Mouse (Mus musculus): Measurements from ENCODE around the gene Gm47955. TPM values are rescaled to one million over a fixed set of nuclear protein-coding genes. Genes with fewer than 3 reads are reported as not detected.

Gene Gm47955
- polyA plus RNA-seq, 1 experiment from 2014 or later: not detected

DNA sequence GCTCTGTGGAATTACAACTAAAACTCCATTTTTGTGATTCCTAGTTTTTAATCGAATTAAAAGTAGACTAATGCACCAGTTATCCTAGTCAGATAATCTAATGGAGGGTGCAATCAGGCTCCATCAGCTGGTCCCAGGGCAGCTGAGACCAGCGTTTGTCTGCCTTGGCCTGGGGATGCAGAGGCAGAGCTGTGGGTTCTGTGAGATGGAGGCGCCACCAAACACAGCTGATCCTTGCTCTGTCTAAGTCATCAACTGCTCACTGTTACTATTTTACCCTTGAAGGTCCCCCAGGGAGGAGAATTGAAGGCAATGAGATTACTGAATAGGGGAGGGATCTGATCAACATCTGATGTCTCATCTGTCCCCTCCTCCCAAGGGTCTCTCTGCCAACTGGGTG is 6.3 kb downstream of the Gm47955 start:
- Histone ChIP-seq H3K9ac (no peak overlapping the region), H3K4me3 (no peak overlapping the region), H3K36me3 (no peaks in the 10 kb centered on the region), H3K4me2 (no peak overlapping the region), H3K27me3 (replicated peaks) (no peaks in the 10 kb centered on the region), H3K27ac (ENCODE audit: poor library complexity, severe bottlenecking) (no peak overlapping the region), H3K9me3 (replicated peaks) (no peaks in the 10 kb centered on the region), H3K4me1 (replicated peaks) (peaks cover 2% of the 10 kb centered on the region)
- no peak for ATAC-seq (ENCODE audit: insufficient number of reproducible peaks, low FRiP score)
- WGBS: 61% methylated on average over 3 of the region's 3 CpGs

DNA sequence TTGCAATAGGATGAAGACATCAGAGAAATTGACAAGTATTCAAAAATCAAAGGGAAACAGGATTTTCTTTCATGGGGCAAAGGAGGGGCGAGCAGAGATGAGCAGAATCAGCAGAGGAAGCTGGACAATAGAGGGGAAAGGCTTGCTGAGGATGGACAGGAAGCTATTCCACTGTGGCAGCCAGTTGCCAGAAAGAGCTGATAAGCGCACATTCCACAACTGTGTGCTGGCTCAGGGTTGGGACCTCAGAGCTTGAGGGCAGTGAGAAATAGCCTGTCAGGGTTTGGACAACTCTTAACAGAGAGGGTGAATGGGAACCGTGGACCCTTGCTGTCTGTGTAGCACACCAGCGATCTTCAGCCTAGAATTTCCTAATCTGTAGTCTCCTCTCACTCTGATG is 12.0 kb downstream of the Gm47955 start:
- Histone ChIP-seq H3K4me2 (peak overlapping the region; percentile 34), H3K4me1 (replicated peaks) (peaks cover 40% of the 10 kb centered on the region), H3K27ac (ENCODE audit: poor library complexity, severe bottlenecking) (peak overlapping the region; percentile 79), H3K4me3 (no peak overlapping the region), H3K27me3 (replicated peaks) (no peaks in the 10 kb centered on the region), H3K9ac (no peak overlapping the region), H3K9me3 (replicated peaks) (no peaks in the 10 kb centered on the region), H3K36me3 (no peaks in the 10 kb centered on the region)
- WGBS: 7% methylated on average over 4 of the region's 4 CpGs
- peak; percentile 81 for ATAC-seq (ENCODE audit: insufficient number of reproducible peaks, low FRiP score)

GRCm38 (mm10) chr1:82973244-82973643 is 13.2 kb downstream of the Gm47955 start:
- ATAC-seq (ENCODE audit: insufficient number of reproducible peaks, low FRiP score): no peak

GRCm38 (mm10) chr1:82973901-82974300 is 13.8 kb downstream of the Gm47955 start:
- Histone ChIP-seq H3K4me2 (peak overlapping the region; percentile 26; the same call in 1 of the 2 replicates), H3K27me3 (replicated peaks) (no peaks in the 10 kb centered on the region), H3K27ac (ENCODE audit: poor library complexity, severe bottlenecking) (peak overlapping the region; percentile 66), H3K9ac (no peak overlapping the region; the same call in 1 of the 2 replicates), H3K4me3 (no peak overlapping the region), H3K36me3 (no peaks in the 10 kb centered on the region), H3K4me1 (replicated peaks) (peaks cover 40% of the 10 kb centered on the region), H3K9me3 (replicated peaks) (no peaks in the 10 kb centered on the region)
- ATAC-seq (ENCODE audit: insufficient number of reproducible peaks, low FRiP score): peak; percentile 22; the same call in 1 of the 2 replicates
- WGBS: 32% methylated on average over 6 of the region's 6 CpGs

More at GRCm38 (mm10) chr1:82973244-82973643, 13.2 kb downstream of the Gm47955 start:
- WGBS: 64% methylated on average over 1 of the region's 1 CpGs
- Histone ChIP-seq H3K4me3 (no peak overlapping the region), H3K27ac (ENCODE audit: poor library complexity, severe bottlenecking) (peak overlapping the region; percentile 66; the same call in 1 of the 2 replicates), H3K36me3 (no peaks in the 10 kb centered on the region), H3K9ac (no peak overlapping the region), H3K27me3 (replicated peaks) (no peaks in the 10 kb centered on the region), H3K9me3 (replicated peaks) (no peaks in the 10 kb centered on the region), H3K4me2 (no peak overlapping the region), H3K4me1 (replicated peaks) (peaks cover 40% of the 10 kb centered on the region)

DNA sequence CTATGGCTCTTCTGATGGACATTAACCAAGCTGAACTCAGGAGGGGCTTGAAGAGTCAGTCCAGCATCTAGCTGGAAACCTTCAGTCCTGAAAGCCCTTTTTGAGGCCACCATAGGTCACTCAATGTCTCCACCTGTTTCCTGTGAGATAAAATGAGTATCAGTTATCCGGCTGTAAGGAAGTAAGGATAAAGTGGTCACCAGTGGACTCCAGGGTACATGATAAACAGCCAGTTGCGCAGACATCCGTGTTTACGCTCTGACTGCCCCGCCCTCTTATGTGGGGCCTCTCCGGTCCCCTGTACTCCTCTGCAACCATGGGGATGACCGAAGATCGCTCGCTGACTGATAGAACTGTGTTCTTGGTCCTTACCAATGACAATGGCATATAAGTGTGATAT is 14.3 kb downstream of the Gm47955 start:
- H3K9me3 ChIP-seq (replicated peaks): no peaks in the 10 kb centered on the region

DNA sequence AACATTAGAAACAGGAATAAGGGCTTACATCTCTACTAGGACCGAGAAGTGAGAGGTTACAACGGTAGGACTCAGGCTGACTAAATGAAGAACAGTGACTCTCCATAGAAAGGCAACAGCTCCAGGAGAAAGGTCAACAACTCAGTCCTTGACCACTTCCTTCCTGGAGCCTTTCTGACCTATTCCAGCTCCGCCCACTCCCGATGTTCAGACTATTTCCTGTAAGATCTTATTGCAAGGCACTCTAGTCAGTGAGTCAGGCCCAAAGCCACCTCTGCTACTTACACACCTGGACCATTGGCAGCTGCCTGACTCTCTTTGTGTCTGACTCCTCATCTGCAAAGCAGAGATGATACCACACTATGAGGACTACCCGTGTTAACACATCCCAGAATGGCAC is 15.7 kb downstream of the Gm47955 start:
- ATAC-seq (ENCODE audit: insufficient number of reproducible peaks, low FRiP score): no peak
- Histone ChIP-seq H3K27me3 (replicated peaks) (no peaks in the 10 kb centered on the region), H3K9ac (no peak overlapping the region), H3K4me1 (replicated peaks) (peaks cover 40% of the 10 kb centered on the region), H3K4me3 (no peak overlapping the region), H3K4me2 (no peak overlapping the region), H3K36me3 (no peaks in the 10 kb centered on the region), H3K27ac (ENCODE audit: poor library complexity, severe bottlenecking) (no peak overlapping the region), H3K9me3 (replicated peaks) (no peaks in the 10 kb centered on the region)
- 66% methylated on average over 5 of the region's 5 CpGs for WGBS

More for the DNA sequence above, 14.3 kb downstream of the Gm47955 start:
- Histone ChIP-seq H3K4me2 (peak overlapping the region; percentile 26; the same call in 1 of the 2 replicates), H3K4me3 (no peak overlapping the region), H3K36me3 (no peaks in the 10 kb centered on the region), H3K4me1 (replicated peaks) (peaks cover 40% of the 10 kb centered on the region), H3K9ac (no peak overlapping the region), H3K27me3 (replicated peaks) (no peaks in the 10 kb centered on the region), H3K27ac (ENCODE audit: poor library complexity, severe bottlenecking) (peak overlapping the region; percentile 66)
- WGBS: 55% methylated on average over 9 of the region's 9 CpGs
- peak; percentile 90 for ATAC-seq (ENCODE audit: insufficient number of reproducible peaks, low FRiP score)

DNA sequence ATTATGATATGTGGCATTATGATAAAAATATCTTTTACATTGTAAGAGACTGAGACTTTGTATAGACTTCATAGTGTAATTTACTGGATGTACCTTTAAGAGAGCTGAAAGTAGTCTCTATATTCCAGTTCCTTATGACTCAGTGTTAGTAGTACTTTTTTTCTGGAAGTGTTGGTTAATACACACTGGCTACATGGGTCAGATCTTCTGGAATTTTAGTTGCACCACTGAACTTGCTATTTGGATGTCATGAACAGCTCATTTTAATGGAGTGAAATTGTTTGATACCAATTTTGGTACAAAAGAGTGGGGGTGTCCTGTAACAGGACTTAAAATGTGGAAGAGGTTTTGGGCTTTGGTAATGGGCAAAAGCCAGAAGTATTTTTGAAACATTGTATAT is 17.8 kb downstream of the Gm47955 start:
- no peak for ATAC-seq (ENCODE audit: insufficient number of reproducible peaks, low FRiP score)
- no peak overlapping the region for H3K9ac ChIP-seq
- no peaks in the 10 kb centered on the region for H3K36me3 ChIP-seq
- no peak overlapping the region for H3K4me2 ChIP-seq
- no peak overlapping the region for H3K27ac ChIP-seq (ENCODE audit: poor library complexity, severe bottlenecking)
- H3K4me1 ChIP-seq (replicated peaks): peaks cover 24% of the 10 kb centered on the region
- H3K27me3 ChIP-seq (replicated peaks): no peaks in the 10 kb centered on the region
- no peaks in the 10 kb centered on the region for H3K9me3 ChIP-seq (replicated peaks)
- H3K4me3 ChIP-seq: no peak overlapping the region

DNA sequence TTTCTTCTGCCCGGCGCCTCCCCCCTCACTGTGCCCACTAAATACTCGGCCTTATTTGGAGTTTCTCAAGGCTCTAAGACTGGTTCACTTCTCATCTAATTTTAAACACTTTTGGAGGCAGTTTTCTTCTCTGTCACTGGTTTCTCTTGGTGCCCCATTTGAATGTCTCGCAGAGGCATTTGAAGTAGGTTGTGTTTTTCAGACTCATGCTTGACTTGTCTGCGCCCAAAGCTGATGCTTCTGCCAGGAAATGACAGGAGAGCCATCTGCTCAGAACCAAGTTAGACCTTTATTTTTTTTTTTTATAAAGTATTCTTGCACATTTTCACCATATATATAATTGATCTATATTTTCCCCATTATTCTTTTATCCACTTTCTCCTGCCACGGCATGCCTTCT is 26.7 kb downstream of the Gm47955 start:
- Histone ChIP-seq H3K4me2 (no peak overlapping the region), H3K36me3 (no peaks in the 10 kb centered on the region), H3K27ac (ENCODE audit: poor library complexity, severe bottlenecking) (no peak overlapping the region), H3K9ac (no peak overlapping the region), H3K27me3 (replicated peaks) (no peaks in the 10 kb centered on the region), H3K4me1 (replicated peaks) (peaks cover 4% of the 10 kb centered on the region; the same call in 1 of the 2 replicates), H3K4me3 (no peak overlapping the region), H3K9me3 (replicated peaks) (peaks cover 8% of the 10 kb centered on the region)
- 81% methylated on average over 6 of the region's 6 CpGs for WGBS
- no peak for ATAC-seq (ENCODE audit: insufficient number of reproducible peaks, low FRiP score)

DNA sequence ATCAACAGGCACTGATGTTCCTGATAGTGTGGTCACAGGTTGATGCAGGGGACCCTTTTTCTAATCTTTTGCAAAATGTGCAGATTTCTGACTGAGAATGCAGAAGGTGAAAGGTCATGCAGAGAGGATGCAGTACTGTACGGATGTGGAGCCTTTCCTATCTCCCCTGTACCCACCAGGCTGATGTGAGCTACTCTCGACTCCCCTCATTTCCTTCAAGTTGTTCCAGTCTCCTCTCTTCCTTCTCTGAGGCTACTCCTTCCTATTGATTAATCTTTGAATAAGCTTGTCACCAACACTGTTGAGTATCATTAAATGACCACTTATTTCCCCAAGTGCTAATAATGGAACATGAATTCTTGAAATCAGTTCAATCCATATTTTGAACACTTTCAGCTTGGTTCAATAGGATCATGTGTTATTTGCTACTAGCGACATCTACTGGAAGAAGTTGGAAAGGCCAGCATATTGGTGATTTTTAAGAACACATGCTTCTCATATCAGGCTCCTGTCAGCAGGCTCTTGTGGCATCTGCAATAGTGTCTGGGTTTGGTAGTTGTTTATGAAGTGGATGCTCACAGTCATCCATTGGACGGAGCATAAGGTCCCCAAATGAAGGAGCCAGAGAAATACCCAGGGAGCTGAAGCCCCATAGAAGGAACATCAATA is 27.6 kb downstream of the Gm47955 start:
- H3K36me3 ChIP-seq: no peaks in the 10 kb centered on the region
- ATAC-seq (ENCODE audit: insufficient number of reproducible peaks, low FRiP score): 0 out of 2 replicates have a peak, but pooled peaks have one; percentile 11
- H3K4me3 ChIP-seq: no peak overlapping the region
- 22% methylated on average over 4 of the region's 4 CpGs for WGBS
- no peak overlapping the region for H3K4me2 ChIP-seq
- peaks cover 8% of the 10 kb centered on the region for H3K9me3 ChIP-seq (replicated peaks)
- H3K27ac ChIP-seq (ENCODE audit: poor library complexity, severe bottlenecking): no peak overlapping the region
- no peak overlapping the region for H3K9ac ChIP-seq
- no peaks in the 10 kb centered on the region for H3K27me3 ChIP-seq (replicated peaks)
- peaks cover 4% of the 10 kb centered on the region; the same call in 1 of the 2 replicates for H3K4me1 ChIP-seq (replicated peaks)

DNA sequence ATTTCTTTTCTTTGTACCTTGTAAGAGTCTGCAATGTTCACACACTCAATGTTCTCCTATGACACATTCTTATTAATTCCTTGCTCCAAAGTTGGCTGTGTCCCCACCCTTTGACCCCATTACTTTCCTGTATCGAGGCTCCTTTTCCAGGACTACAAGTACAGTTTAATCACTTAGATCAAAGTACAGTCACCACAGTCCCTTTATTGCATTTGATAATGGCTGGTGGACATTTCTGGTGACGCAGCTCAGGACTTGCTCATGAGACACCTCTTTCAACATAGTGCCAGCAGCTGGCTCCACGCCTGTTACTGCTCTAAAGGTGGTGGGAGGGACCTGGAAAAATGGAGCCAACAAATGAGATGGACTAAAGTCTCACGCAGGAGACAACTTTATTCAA is 31.0 kb downstream of the Gm47955 start:
- H3K4me2 ChIP-seq: no peak overlapping the region
- H3K9ac ChIP-seq: no peak overlapping the region
- no peak overlapping the region for H3K4me3 ChIP-seq
- H3K36me3 ChIP-seq: no peaks in the 10 kb centered on the region
- H3K4me1 ChIP-seq (replicated peaks): peaks cover 4% of the 10 kb centered on the region; the same call in 1 of the 2 replicates
- no peak for ATAC-seq (ENCODE audit: insufficient number of reproducible peaks, low FRiP score)
- H3K27me3 ChIP-seq (replicated peaks): no peaks in the 10 kb centered on the region
- 62% methylated on average over 4 of the region's 4 CpGs for WGBS
- H3K27ac ChIP-seq (ENCODE audit: poor library complexity, severe bottlenecking): no peak overlapping the region
- H3K9me3 ChIP-seq (replicated peaks): no peaks in the 10 kb centered on the region

DNA sequence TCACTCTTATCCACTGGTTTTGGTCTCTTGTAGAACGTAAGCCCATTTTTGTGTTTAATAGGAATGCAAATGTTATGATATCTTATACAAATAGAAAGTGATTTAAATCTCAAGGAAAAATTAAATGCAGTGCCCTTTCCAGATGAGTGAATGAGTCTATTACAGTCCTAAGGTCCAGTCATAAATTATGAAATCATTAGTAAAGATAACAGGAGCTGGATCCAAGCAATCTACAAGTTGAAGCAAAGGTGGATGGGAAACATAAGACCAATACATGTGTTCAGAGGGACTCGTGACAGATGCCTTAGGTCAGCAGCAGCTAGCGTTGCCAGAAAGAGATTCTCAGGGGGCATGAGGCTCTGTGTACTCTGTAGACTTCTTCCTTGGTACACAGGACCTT is 31.5 kb downstream of the Gm47955 start:
- Histone ChIP-seq H3K4me2 (no peak overlapping the region), H3K4me1 (replicated peaks) (peaks cover 4% of the 10 kb centered on the region; the same call in 1 of the 2 replicates), H3K9me3 (replicated peaks) (no peaks in the 10 kb centered on the region), H3K27ac (ENCODE audit: poor library complexity, severe bottlenecking) (no peak overlapping the region), H3K36me3 (no peaks in the 10 kb centered on the region), H3K27me3 (replicated peaks) (no peaks in the 10 kb centered on the region), H3K9ac (no peak overlapping the region), H3K4me3 (no peak overlapping the region)
- no peak for ATAC-seq (ENCODE audit: insufficient number of reproducible peaks, low FRiP score)
- 76% methylated on average over 3 of the region's 3 CpGs for WGBS

- Histone ChIP-seq H3K4me3 (no peak overlapping the region), H3K27me3 (replicated peaks) (no peaks in the 10 kb centered on the region), H3K9ac (no peak overlapping the region), H3K36me3 (no peaks in the 10 kb centered on the region), H3K27ac (ENCODE audit: poor library complexity, severe bottlenecking) (no peak overlapping the region), H3K9me3 (replicated peaks) (no peaks in the 10 kb centered on the region), H3K4me1 (replicated peaks) (peaks cover 4% of the 10 kb centered on the region; the same call in 1 of the 2 replicates), H3K4me2 (no peak overlapping the region)
- 82% methylated on average over 6 of the region's 6 CpGs for WGBS
- no peak for ATAC-seq (ENCODE audit: insufficient number of reproducible peaks, low FRiP score)
Observed at GRCm38 (mm10) chr1:82992093-82992492, 32.0 kb downstream of the Gm47955 start.
